Mouse (Mus musculus) heart, embryonic 16.5 days (tissue): Measurements from ENCODE around the gene Ikzf2. TPM values are rescaled to one million over a fixed set of nuclear protein-coding genes. Genes with fewer than 3 reads are reported as not detected.
A peak's percentile ranks its signal among the peaks of the same experiment; 100 is the strongest.

ENCODE experiments used
- ATAC-seq: fragments of 200-750 bp; cut with Nextera tagmentation; replicated peaks from 2 replicates; pipeline ENCODE4 v1.8.0; 2017; ENCODE audit warnings: moderate number of reproducible peaks; ENCODE audit not compliant: insufficient read depth, low FRiP score; ENCODE audit errors: extremely low read depth
- H3K27ac ChIP-seq: fragments of 300-500 bp; sonication (generic); 2 replicates; pipeline ENCODE4 v1.5.1; 2014; ENCODE audit warnings: mild to moderate bottlenecking, low read length, control low read depth, moderate library complexity
- H3K27me3 ChIP-seq: fragments of 300-500 bp; sonication (generic); 2 replicates; pipeline ENCODE4 v1.6.1; 2014; ENCODE audit warnings: low read length, mixed read lengths; ENCODE audit not compliant: control insufficient read depth, insufficient read depth
- H3K36me3 ChIP-seq: fragments of 300-500 bp; sonication (generic); 2 replicates; pipeline ENCODE4 v1.6.1; 2014; ENCODE audit not compliant: control insufficient read depth, insufficient read depth
- H3K4me1 ChIP-seq: fragments of 300-500 bp; sonication (generic); 2 replicates; pipeline ENCODE4 v1.6.1; 2014; ENCODE audit warnings: low read length, mixed read lengths; ENCODE audit not compliant: control insufficient read depth, insufficient read depth
- H3K4me2 ChIP-seq: fragments of 300-500 bp; sonication (generic); 2 replicates; pipeline ENCODE4 v1.6.1; 2014; ENCODE audit warnings: low read depth, mild to moderate bottlenecking, control low read depth, low read length
- H3K4me3 ChIP-seq: fragments of 300-500 bp; sonication (generic); 2 replicates; pipeline ENCODE4 v1.5.1; 2014; ENCODE audit warnings: mild to moderate bottlenecking, control low read depth, low read length
- H3K9ac ChIP-seq: fragments of 300-500 bp; sonication (generic); 2 replicates; pipeline ENCODE4 v1.6.1; 2014; ENCODE audit warnings: low read length, control low read depth
- H3K9me3 ChIP-seq: fragments of 300-500 bp; sonication (generic); replicated peaks from 2 replicates; pipeline ENCODE4 v1.6.1; 2016; ENCODE audit warnings: low read length; ENCODE audit not compliant: control insufficient read depth
- WGBS: fragments of 180-500 bp; shearing (Covaris S2); extraction: QIAGEN DNeasy Blood & Tissue Kit; methylation state at CpG from one replicate; pipeline ENCODE4 v1.1.7; 2014; 5-methylcytosine and 5-hydroxymethylcytosine counted together
- polyA plus RNA-seq: library from polyadenylated mRNA; unstranded; fragments of >200 nt; fragmentation: Nextera tagmentation; extraction: Ambion mirVana; gene quantifications from 2 replicates; pipeline ENCODE4 v1.2.1, GENCODE M21; 2015

The Ikzf2 gene
- polyA plus RNA-seq, 1 experiment from 2014 or later: 4.6 TPM

- Histone ChIP-seq H3K4me2 (no peak overlapping the region), H3K9ac (no peak overlapping the region), H3K36me3 (no peaks in the 10 kb centered on the region), H3K27ac (no peak overlapping the region), H3K4me3 (no peak overlapping the region), H3K4me1 (peaks cover 5% of the 10 kb centered on the region; the same call in 1 of the 2 replicates), H3K9me3 (no peaks in the 10 kb centered on the region), H3K27me3 (no peaks in the 10 kb centered on the region)
- 51% methylated on average over 3 of the region's 3 CpGs for WGBS
- ATAC-seq: no peak
Observed at GRCm38 (mm10) chr1:69682261-69682660, 4.8 kb downstream of the Ikzf2 start.

GRCm38 (mm10) chr1:69681003-69681402 is 6.0 kb downstream of the Ikzf2 start:
- WGBS: 69% methylated on average over 5 of the region's 5 CpGs

DNA sequence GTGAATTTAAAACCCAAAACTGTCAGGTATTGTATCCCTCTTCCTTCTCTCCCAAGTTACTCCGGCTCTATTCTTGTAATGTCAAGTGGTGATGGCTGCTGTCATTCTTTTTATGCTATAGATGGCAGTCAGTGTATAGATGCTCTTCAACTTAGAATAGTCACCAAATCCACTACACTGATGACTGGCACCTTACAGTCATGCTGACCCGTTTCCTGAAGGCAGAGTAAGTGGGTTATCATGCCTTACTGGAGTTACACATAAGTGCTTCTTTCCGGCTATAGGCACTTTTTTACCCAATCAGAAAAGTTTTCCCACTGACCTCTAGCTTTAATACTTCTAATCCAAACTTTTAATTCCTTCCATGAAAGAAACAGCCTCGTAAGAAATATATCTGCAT is 6.5 kb downstream of the Ikzf2 start:
- Histone ChIP-seq H3K4me1 (peaks cover 5% of the 10 kb centered on the region; the same call in 1 of the 2 replicates), H3K27ac (no peak overlapping the region), H3K4me2 (no peak overlapping the region), H3K9me3 (no peaks in the 10 kb centered on the region), H3K4me3 (no peak overlapping the region), H3K9ac (no peak overlapping the region), H3K27me3 (no peaks in the 10 kb centered on the region), H3K36me3 (no peaks in the 10 kb centered on the region)
- 67% methylated on average over 4 of the region's 4 CpGs for WGBS
- ATAC-seq: no peak

More at GRCm38 (mm10) chr1:69681003-69681402, 6.0 kb downstream of the Ikzf2 start:
- H3K27ac ChIP-seq: no peak overlapping the region
- H3K4me1 ChIP-seq: peaks cover 5% of the 10 kb centered on the region; the same call in 1 of the 2 replicates
- H3K9ac ChIP-seq: no peak overlapping the region
- no peaks in the 10 kb centered on the region for H3K27me3 ChIP-seq
- no peak for ATAC-seq
- H3K9me3 ChIP-seq: no peaks in the 10 kb centered on the region
- no peak overlapping the region for H3K4me2 ChIP-seq
- no peak overlapping the region for H3K4me3 ChIP-seq
- no peaks in the 10 kb centered on the region for H3K36me3 ChIP-seq

- H3K9ac ChIP-seq: no peak overlapping the region
- H3K4me1 ChIP-seq: no peaks in the 10 kb centered on the region
- no peaks in the 10 kb centered on the region for H3K27me3 ChIP-seq
- no peak overlapping the region for H3K4me3 ChIP-seq
- H3K9me3 ChIP-seq: no peaks in the 10 kb centered on the region
- 87% methylated on average over 10 of the region's 10 CpGs for WGBS
- no peak overlapping the region for H3K4me2 ChIP-seq
- no peak overlapping the region for H3K27ac ChIP-seq
- ATAC-seq: no peak
- H3K36me3 ChIP-seq: no peaks in the 10 kb centered on the region
Observed at GRCm38 (mm10) chr1:69669897-69670404, 17.1 kb downstream of the Ikzf2 start.

DNA sequence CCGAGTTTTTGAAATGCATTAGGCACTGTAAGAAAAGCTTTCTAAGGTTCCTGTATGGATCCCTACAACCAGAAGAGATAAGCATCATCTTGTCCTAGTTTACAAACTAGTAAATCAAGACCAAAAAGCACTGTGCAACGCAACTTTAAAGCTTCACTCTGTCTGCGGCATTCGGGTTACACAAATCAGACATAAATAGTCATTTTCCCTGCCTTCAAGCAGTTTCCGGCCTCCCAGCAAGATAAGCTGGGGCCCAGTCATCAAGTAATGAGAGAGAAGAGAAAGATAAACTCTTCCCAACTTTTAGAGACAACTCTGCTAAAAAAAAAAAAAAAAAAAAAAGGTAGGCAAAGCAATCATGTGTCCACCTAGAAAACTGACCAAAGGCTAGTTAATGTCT is 19.6 kb downstream of the Ikzf2 start:
- Histone ChIP-seq H3K27me3 (no peaks in the 10 kb centered on the region), H3K4me3 (no peak overlapping the region), H3K4me2 (no peak overlapping the region), H3K9ac (no peak overlapping the region), H3K4me1 (no peaks in the 10 kb centered on the region), H3K36me3 (no peaks in the 10 kb centered on the region), H3K27ac (no peak overlapping the region), H3K9me3 (no peaks in the 10 kb centered on the region)
- ATAC-seq: no peak
- 42% methylated on average over 5 of the region's 5 CpGs for WGBS

DNA sequence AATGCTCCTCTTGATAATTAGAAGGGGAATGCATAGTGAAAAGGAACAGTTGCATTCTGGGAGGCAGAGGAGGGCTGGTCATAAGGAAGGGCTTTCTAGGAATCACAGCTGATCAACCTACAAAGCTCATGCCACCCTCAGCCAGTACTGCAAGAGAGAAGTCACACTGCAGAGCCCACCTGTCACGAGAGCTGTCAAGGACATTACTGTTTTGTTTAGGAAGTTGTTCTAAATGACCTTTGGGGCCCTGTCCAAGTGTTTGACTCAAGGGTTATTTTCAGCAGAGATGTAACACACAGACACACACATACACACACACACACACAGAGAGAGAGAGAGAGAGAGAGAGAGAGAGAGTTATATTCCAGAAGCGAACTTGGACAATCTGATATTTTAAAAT is 27.3 kb downstream of the Ikzf2 start:
- peak; percentile 29; the same call in 1 of the 2 replicates for ATAC-seq
- Histone ChIP-seq H3K27ac (peak overlapping the region; percentile 14; the same call in 1 of the 2 replicates), H3K9ac (no peak overlapping the region), H3K36me3 (no peaks in the 10 kb centered on the region), H3K4me1 (peaks cover 8% of the 10 kb centered on the region; the same call in 1 of the 2 replicates), H3K4me3 (no peak overlapping the region), H3K4me2 (no peak overlapping the region), H3K9me3 (no peaks in the 10 kb centered on the region), H3K27me3 (no peaks in the 10 kb centered on the region)
- 38% methylated on average over 2 of the region's 2 CpGs for WGBS

GRCm38 (mm10) chr1:69658051-69658450 is 29.0 kb downstream of the Ikzf2 start:
- no peaks in the 10 kb centered on the region for H3K36me3 ChIP-seq
- H3K27ac ChIP-seq: no peak overlapping the region
- no peak for ATAC-seq
- H3K9ac ChIP-seq: no peak overlapping the region
- 55% methylated on average over 6 of the region's 6 CpGs for WGBS
- H3K27me3 ChIP-seq: no peaks in the 10 kb centered on the region
- no peak overlapping the region for H3K4me3 ChIP-seq
- H3K4me1 ChIP-seq: peaks cover 8% of the 10 kb centered on the region; the same call in 1 of the 2 replicates
- H3K9me3 ChIP-seq: no peaks in the 10 kb centered on the region
- no peak overlapping the region for H3K4me2 ChIP-seq

DNA sequence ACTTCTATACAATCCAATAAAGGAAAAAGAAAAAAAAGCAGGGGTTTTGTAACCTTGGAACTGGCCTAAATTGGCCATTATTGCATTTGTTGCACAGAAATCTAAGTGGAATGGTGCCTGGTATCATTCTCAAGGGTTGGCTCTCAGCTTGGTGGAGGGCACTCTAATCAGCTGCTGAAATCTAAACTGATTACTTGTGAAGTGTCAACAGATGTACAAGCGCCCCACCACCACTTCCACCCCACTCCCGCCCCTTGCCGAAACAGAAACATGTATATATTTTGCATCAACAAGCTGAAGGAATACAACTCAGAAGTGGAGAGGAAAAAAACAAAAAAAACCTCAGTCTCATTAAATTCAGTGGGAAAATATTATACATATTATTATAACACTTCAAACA is 29.6 kb downstream of the Ikzf2 start:
- ATAC-seq: no peak
- Histone ChIP-seq H3K27me3 (no peaks in the 10 kb centered on the region), H3K4me2 (peak overlapping the region; percentile 46), H3K9me3 (no peaks in the 10 kb centered on the region), H3K4me3 (no peak overlapping the region), H3K27ac (peak overlapping the region; percentile 61; the same call in 1 of the 2 replicates), H3K4me1 (peaks cover 8% of the 10 kb centered on the region; the same call in 1 of the 2 replicates), H3K9ac (no peak overlapping the region; the same call in 1 of the 2 replicates), H3K36me3 (no peaks in the 10 kb centered on the region)
- 81% methylated on average over 3 of the region's 3 CpGs for WGBS

DNA sequence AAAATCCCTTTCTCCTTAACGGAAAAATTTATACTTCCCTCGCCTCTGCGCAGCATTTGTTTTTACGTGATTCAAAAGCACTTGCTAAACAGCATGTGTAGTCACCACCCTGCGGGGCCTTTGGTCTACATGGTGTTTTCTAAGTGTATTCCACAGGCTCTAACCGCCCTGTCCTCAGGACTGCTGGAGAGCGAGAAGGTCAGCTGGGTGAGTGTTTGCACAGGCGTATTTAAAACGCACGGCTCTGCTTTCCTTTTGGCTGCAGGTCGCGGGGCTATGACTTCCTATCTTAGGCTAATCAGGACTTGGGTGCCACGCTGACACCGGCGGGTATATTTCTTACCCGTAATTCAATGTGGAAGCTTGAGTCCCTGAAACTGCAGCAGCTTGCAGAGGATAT is 30.1 kb downstream of the Ikzf2 start:
- ATAC-seq: no peak; the same call in 1 of the 2 replicates
- no peak overlapping the region for H3K4me3 ChIP-seq
- peak overlapping the region; percentile 47 for H3K9ac ChIP-seq
- no peaks in the 10 kb centered on the region for H3K36me3 ChIP-seq
- peaks cover 8% of the 10 kb centered on the region; the same call in 1 of the 2 replicates for H3K4me1 ChIP-seq
- H3K9me3 ChIP-seq: no peaks in the 10 kb centered on the region
- H3K27me3 ChIP-seq: no peaks in the 10 kb centered on the region
- peak overlapping the region; percentile 46 for H3K4me2 ChIP-seq
- H3K27ac ChIP-seq: peak overlapping the region; percentile 61
- 33% methylated on average over 16 of the region's 16 CpGs for WGBS
